Mouse (Mus musculus) gastrocnemius, postnatal 4 days (tissue): ENCODE measurements around the gene Unc13d. TPM values are rescaled to one million over a fixed set of nuclear protein-coding genes. Genes with fewer than 3 reads are reported as not detected.
A peak's percentile ranks its signal among the peaks of the same experiment; 100 is the strongest.

Experiments
- DNase-seq, 2 experiments: peaks; one replicate each; pipeline ENCODE4 v3.0.0; 2021 to 2022; ENCODE audit warnings: low spot score in 2 of 2, mixed read lengths in 2 of 2
- total RNA-seq, 2 experiments: library from RNA; stranded (reverse); gene quantifications; 2 replicates each; pipeline ENCODE4 v1.2.3; 2021

Unc13d gene
- total RNA-seq, 2 experiments from 2014 or later = 1.1 to 2.0 TPM

DNA sequence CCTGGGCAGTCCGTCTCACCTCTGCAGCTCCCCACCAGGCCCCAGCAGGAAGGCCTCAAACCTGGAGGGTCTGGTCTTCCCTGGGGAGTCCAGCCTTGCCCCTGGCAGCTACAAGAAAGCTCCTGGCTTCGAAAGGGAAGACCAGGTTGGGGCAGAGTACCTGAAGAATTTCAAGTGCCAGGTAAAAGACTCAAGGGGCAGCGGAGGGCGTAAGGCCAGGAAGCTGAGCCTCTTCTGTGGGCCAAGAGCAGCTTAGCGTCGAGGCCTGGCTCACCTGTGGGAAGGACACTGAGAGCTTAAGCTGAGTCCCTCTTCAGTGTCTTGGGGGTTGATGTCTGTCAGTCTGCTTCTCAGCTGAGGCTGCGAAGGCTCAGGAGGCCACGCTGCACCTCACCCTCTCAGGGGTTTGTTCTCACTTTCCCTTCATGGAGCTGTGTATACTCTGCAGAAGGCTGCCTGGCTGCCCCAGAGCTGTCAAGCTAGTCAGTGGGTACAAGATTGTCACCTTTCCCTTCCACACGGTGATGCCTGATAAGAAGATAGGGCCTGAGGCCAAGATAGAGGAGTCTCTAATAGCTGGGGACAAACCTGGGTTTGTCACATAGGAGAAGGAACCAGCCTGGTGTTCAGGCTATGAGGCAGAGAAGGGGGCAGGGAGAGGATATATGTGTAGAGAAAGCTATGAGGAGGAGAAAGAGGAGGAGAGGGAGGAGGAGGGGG is 24.1 kb downstream of the Unc13d start:
- no peak for DNase-seq

DNA sequence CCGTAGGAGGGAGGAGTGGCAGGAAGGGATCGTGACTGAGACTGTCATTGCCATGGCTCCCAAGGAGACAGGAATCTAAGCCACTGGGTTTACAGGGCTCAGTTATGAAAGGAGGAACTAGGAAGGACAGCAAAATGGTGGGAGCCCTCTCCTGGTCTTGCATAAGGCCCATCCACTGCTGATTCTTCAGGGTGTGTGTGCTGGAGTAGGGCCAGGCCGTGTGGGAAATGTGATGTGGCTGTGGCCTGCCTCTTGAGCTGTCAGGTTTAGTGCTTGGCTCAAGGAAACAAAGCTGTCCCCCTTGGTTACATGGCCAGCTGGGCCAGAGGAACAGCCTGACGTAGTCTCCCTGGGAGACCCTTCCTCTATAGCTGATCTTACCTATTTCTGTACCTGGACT is 27.6 kb downstream of the Unc13d start:
- no peak for DNase-seq

DNA sequence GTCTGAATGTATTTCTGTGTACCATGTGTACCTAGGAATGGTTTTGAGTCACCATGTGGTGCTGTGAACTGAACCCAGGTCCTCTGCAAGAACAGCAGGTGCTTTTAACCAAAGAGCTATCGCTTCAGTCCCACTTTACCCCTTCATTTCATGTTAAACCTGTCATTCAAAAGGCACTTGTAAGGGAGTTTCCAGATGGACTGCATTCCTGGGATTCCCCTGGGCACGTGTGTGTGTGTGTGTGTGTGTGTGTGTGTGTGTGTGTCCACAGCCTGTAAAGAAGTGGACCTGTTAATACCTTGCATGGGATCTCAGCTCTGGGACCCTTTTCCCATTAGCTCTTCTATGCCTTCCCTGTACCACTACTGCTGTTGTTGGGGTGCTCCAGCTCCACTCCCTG is 28.2 kb downstream of the Unc13d start:
- no peak for DNase-seq

DNA sequence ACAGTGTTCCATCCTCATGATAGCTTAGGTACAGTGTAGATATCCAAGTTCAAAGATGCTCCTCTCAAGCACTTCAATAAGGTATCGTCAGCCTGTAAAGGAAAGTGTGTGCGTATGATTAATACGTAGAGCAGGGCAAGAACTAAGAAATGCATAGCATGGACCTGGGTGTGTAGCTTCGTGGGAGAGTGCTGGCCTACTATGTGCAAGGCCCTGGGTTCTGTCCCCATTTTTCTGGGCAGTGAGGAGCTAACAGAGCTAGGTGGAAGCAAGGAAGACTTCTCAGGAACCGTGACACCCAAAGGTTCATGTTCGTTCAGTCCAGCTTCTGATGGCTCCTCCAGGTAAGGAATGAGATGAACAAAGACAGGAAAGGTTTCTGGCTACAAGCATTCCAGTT is 32.6 kb downstream of the Unc13d start:
- DNase-seq = no peak

DNA sequence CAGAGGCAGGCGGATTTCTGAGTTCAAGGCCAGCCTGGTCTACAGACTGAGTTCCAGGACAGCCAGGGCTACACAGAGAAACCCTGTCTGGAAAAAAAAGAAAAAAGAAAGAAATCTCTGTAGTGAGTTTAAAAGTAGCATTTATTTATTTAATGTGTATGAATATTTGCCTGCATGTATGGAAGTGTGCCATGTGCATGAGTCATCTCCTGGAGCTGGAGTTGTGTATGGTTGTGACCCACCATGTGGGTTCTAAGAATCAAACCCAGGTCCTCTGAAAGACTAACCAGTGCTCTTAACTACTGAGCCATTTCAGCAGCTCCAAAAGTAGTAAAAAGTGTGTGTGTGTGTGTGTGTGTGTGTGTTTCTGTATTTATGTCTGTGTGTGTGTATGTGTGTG is 34.5 kb downstream of the Unc13d start:
- DNase-seq = no peak

DNA sequence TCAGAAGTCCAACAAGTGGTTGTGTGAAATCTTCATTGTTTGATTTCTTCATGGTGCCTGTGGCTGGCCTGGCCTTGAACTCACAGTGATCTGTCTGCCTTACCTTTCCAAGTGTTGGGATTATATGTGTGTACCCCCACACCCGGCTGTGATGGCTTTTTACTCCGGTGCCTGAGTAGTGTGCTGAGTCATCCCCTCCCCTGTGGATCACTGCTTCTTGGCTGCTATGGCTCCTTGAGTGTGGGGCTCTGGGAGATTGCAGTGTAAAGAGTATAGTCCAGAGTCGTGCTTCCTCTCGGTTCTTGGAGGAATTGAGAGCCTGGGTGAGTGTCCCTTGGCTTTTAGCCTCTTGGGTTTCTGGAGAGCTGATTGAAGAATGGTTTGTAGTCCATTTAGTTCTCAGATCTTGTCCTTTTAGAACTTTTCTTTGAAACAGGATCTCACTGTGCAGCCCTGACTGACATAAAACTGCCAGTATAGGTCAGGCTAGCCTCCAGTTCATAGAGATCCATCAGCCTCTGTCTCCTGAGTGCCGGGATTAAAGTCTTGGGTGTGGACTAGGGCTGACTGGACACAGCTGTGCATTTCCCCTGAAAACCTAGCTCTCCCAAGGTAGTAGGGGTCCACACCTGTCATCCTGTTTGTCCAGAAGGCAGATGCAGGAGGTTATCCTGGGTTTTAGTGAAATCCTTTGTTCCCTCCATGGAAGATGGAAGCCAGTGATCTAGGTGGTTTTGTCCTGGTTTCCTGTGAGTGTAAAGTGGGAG is 35.2 kb downstream of the Unc13d start:
- DNase-seq = no peak

DNA sequence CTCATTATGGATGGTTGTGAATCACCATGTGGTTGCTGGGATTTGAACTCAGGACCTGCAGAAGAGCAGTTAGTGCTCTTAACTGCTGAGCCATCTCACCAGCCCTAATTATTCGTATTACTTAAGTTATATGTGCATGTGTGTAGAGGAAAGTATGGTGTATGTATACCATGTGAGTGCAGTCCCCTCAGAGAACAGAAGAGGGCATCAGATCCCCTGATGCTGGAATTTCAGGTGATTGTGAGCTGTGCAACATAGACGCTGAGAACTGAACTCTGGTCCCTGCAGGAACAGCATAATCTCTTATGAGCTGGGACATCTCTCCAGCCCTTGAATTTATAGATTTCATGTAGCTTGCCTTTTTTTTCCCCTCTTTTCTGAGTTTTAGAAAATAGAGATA is 35.9 kb downstream of the Unc13d start:
- no peak for DNase-seq

DNA sequence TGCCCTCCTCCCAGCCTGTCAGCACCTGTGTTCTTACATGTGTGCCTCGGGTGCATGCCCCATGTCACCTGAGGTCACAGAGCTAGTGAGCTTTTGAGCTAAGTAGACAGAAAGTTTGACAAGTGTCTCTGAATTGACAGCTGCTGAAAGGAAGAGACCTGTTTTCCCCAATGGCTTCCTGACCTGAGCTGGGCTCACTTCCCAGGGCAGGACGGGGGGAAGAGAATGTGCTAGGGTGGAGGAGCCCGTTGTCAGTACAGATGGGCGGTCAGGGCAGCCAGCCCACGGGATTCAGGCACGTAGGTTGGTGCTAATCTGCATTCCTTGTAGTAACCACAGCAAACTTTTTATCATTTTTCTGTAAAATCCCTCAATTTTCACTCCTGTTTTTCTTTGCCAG is 37.2 kb downstream of the Unc13d start:
- DNase-seq = no peak

DNA sequence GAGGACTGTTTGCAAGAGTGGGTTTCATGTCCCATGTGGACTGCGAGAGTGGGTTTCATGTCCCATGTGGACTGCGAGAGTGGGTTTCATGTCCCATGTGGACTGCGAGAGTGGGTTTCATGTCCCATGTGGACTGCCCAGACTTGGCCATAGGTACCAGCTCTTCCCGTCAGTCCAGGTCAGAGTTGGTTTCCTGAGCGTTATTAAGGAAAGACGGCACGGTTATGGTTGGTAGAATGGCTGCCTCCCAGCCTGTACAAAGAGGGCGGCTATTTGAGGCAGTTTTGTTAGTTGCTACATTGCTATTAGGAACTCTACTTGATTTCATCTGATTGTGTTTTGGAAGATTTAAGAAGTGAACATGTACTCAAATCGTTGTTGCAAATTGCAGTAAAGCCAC is 39.9 kb downstream of the Unc13d start:
- DNase-seq = no peak

DNA sequence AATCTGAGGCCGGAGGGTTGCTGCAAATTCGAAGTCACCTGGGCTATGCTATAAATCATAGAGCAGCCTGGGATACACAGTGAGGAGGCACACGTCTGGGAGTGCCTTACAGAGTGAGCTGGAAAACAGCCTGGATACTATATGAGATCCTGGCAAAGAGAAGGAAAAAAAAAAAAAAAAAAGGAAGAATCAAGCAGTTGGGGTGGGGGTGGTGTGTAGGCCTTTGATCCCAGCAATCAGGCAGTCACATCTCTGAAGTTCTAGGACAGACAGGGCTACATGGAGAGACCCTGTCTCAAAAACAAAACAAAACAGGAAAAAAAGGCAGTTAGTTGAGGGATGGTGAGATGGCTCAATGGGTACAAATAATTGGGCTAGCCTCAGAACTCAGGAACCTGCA is 41.1 kb downstream of the Unc13d start:
- DNase-seq = no peak

DNA sequence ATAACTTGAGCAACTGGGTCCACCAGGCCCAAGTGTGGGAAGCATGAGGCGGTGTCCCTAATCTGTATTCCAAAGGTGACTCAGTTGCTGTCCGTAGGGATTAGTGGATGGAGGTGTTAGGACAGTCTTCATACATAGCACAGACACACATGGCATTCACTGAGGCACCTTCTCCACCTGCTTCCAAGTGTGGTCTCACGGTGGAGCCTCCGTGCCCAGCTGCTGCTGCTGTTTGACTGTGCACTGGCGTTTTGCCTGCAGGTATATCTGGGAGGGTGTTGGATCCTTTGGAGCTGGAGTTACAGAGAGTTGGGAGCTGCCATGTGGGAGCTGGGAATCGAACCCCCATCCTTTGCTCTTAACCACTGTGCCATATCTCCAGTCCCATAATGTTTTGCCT is 43.2 kb downstream of the Unc13d start:
- DNase-seq = no peak

DNA sequence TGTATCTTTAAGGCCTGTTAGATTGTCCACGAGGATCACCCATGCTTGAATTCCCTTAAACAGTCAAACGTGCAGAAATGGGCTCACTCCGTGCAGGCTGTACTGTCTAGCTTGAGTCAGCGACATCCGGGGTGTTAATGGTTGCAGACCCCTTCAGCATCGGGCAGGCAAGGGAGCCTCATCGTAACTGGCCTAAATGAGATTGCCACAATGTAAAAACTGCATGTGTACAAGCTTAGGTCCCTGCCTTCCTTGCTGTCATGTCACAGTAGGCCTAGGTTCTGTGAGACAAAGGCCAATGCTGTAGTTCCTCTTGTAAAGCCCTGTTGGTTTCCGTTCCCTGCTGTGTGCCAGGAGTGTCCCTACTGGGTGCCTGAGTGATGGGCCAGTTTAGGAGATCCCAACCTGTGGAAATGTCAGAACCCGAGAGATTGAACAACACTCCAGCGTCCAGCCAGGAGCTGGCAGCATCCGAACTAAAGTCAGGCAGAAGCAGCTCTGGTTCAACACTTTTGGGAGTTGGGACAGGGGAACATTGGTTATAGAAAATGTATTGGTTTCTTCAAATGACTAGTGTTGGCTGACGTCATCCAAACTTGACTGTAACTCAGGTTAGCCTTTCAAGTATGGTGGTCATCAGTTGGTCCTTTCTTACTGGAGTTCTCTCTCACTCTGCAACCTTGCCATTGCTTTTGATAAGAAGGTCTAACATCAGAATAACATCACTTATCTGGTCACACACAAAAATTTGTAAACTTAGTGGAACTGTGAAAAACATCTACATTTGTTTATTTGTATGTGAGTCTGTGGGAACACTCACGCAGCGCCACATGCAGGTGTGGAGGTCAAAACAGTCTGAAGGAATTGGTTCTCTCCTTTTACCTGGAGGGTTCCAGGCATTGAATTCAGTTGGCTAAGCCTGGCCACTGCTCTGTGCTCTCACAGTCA is 46.6 kb downstream of the Unc13d start:
- DNase-seq = peak in 1 of 2 experiments; percentile 43

DNA sequence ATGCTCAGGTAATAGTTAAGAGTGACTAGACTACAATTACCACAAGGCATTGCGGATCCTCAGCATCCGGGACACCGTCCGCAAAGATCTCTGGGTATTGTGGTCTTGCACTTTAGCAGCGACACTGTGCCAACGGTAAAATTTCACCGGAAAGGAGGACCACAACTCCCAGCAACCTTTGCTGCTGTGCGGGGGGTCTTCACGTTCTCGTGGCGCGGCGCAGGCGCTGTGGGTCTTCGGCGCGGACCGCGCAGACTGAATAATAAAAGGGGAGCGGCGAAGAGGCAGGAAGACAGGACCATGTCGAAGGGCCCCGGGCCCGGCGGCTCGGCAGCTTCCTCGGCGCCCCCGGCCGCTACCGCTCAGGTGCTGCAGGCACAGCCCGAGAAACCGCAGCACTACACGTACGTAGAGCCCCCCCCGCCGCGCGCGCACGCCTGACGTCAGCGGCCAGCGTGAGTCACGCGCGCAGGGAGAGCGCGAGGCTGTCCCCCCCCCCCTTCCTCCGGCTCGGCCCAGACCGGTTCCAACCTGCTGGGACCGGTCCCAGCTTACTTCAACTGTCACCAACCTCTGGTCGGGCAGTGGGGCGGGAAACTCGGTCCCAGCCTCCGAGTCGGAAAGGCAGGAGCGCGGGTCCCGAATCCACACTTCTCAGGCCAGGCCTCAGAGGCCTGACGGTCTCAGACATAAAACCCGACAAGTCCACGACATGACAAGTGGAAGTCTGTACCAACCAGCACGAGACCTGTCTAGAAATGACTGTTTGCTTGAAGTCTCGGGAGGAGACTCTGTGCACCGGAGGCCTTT is 47.5 kb downstream of the Unc13d start, which contains the start of gene Unk:
Gene Unk (plus strand): TSS at position 235 of the 810 bp plus-strand sequence.
- DNase-seq = peak; percentile 86 to 96

DNA sequence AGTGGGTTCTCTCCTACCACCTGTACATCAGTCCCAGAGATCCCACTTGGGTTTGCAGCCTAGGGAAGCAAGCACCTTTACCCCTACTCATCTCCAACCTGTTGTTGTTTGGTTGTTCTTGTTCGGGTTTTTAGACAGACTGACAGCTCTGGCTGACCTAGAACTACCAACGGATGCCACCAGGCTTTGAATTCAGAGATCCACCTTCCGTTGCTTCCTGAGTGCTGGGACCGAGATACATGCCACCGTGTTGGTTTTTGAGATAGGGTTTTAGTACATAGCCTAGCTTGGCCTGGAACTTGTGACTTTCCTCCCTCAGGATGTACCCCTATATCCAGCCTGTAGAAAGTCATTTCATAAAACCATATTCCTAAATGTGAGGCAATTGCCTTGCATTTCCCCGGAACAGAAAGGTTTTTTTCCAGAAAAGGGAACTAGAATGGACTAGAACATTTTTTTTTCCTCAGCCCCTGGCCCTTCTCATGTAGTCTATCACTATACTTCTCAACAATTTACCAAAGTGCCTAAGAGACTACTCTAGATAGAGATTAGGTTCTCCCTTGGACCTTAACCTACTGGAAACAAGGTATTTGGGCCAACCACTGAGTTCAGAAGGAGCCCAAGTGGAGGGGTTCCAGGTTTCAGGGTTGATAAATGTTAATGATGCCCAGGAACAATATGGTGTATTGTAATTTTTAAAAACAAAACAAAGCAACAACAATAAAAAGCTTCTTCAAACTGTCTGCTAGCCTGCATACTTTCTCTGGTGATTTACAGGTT is 48.5 kb downstream of the Unc13d start:
- no peak for DNase-seq

DNA sequence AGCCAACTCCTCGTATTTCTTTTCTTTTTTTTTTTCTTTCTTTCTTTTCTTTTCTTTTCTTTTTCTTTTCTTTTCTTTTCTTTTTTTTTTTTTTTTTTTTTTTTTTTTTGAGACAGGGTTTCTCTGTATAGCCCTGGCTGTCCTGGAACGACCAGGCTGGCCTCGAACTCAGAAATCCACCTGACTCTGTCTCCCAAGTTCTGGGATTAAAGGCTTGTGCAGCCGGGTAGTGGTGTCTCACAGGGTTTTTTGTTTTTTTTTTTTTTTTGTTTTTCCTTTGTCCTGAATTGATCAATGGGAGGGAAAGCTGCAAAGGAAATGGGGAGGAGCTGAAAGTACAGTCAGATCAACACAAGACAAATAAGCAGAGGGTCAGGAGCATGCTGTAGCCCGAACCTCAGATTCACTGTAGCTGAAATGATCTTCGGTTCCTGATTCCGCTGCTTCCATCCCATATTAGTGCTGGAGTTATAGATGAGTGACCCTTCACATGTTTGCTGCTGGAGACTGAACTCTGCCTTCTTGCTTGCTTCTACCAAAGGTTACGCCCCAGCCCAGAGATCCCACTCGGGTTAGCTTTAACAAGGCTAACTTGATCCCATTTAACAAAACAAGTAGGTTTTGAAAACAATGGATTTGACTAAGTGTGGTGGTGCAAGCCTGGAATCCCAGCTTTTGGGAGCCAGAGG is 49.4 kb downstream of the Unc13d start:
- no peak for DNase-seq

DNA sequence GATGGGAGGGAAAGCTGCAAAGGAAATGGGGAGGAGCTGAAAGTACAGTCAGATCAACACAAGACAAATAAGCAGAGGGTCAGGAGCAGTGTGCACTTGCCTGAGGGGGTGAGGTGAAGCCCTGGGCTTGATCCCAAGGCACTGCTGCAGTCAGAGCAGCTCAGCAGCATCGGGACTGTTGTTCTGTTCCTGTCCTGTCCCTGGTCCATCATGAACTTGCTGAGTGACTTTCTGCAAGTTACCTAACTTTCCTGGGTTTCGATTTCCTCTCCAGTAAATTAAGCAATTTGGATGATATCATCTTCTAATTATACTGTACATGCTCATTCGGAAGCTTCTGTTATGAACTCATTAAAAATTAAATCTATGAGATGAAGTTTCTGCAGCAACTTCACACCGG is 50.0 kb downstream of the Unc13d start, which contains the start of gene H3f3b:
Gene H3f3b (minus strand): TSS at position 207 of the 400 bp plus-strand sequence.
- DNase-seq = no peak

DNA sequence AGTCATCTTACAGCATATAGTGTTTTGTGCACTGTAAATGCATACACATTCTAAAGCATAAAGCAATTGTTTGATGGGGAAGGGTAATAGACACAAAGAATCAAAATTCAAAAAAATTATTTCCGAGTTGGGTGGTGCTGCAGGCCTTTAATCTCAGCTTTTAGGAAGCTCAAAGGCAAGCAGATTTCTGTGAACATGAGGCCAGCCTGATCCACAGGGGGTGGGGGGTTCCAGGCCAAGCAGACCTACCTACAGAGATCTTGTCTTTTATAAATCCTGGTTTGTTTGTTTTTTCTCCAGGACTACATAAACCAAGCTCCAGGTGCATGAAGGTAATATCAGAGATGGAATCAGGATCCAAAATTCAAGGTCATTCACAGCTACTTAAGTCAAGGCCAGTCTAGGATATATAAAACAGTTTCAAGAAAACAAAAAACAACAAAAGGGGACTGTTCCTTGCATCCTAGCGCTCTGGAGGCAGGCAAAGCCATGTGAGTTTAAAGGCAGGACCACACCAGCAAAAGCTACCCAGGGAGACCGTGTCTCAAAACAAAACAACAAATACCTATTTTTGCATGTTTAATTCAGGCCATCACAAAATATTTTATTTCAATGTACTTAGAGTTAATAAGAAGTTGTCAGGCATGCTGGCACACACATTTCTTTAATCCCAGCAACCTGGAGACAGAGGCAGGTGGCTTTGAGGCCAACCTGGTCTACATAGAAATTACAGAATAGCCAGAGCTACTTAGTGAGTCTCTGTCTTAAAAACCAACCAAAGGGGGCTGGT is 52.5 kb downstream of the Unc13d start:
- DNase-seq = no peak

DNA sequence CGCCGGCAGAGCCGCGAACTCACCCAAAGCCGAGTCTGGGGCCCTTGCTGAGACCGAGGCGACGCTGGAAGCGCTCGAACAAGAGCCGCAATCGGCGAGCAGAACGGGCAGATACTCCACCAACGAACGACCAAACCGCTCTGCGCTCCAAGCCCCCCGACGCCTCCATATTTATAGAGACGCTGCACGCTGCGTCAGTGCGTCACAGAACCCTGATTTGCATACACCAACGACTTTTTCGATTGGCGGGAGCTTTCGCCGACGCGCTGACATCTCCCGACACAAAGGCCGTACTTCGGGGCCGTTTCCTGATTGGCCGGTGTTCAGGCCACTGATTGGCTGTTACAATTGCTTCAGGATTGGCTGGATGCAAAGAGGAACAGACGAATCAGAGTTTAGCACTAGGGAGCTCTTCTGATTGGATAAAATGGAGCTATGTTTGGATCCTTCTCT is 53.4 kb downstream of the Unc13d start:
- DNase-seq = peak; percentile 91 to 92
